Mouse (Mus musculus) layer of hippocampus, adult 9-10 months (tissue): ENCODE data around the gene Cela2a.
"Not testable (repeated sequence)": the region's sequence is repeated elsewhere in the genome, so short reads cannot be mapped to it uniquely, and the experiment has no call there.

Experiments
- DNase-seq: peaks from one replicate; pipeline ENCODE4 v3.0.0; 2022; ENCODE audit warnings: low spot score

Gene Cela2a

GRCm38 (mm10) chr4:141796954-141797353, 29.0 kb downstream of the Cela2a start:
- DNase-seq: no peak

- no peak for DNase-seq
Measured at GRCm38 (mm10) chr4:141796356-141796755, 29.6 kb downstream of the Cela2a start.

DNA sequence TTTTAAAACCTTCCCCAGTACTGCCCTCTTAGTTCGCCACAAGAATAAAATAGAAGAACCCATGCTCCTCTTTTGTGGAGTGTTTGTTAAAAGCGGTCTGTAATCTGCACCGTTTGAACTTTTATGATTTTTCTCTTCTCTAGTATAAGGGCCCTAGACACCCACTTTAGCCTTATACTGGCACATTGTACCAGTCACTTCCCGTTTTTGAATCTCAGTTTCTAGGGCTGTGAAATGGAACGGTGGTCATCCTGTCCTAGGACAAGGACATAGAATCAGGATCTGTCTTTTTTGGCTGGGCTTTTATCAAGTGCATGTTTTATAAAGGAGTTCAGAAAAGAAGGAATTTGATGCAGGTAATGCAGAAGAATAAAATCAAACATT, 31.8 kb downstream of the Cela2a start:
- no peak for DNase-seq

DNA sequence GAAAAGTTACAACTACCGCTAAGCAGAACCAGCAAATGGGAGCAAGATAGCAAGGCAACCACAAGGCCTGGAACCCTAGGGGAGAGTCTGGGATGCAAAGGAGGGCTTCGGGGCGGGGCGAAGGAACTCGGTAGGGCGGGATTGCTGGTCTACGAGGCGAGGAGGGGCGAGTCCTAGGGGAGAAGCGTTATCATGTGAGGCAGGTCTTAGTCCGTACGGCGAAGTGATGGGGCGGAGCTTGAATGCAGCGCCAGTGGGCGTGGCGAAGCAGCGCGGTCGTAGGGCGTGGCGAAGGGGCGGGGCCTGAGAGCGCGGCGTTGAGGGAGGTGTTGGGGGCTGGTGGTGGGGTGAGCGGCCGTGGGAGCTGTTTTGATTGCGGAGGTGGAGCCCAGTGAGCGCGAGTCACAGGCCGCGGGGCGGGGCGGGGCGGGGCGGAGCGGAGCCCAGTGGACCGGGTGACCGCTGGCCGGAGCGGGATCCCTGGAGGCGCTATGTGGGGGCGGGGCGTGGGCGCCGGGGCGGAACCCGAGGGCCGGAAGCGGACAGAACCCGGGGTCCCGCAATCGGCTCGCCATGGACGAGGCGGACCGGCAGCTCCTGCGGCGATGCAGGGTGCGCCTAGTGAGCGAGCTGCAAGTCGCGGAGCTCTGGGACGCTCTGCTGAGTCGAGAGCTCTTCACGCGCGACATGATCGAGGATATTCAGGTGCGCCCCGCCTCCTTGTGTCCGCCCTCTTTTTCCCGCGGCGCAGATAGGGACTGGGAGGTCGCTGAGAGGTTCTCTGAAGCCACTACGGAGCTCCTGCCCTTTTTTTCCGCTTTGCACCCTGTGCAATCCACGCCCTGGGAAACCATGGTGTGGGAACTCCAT, 32.4 kb downstream of the Cela2a start, which contains the start of gene Casp9:
Gene Casp9, plus strand, starts transcription at position 331 of the 870 bp plus-strand sequence.
- DNase-seq: peak; percentile 91

- no peak for DNase-seq
Measured at GRCm38 (mm10) chr4:141792554-141793281, 33.2 kb downstream of the Cela2a start.

- DNase-seq: no peak
Measured at GRCm38 (mm10) chr4:141791951-141792350, 34.0 kb downstream of the Cela2a start.

- DNase-seq: no peak
Measured at GRCm38 (mm10) chr4:141791486-141791885, 34.5 kb downstream of the Cela2a start.

DNA sequence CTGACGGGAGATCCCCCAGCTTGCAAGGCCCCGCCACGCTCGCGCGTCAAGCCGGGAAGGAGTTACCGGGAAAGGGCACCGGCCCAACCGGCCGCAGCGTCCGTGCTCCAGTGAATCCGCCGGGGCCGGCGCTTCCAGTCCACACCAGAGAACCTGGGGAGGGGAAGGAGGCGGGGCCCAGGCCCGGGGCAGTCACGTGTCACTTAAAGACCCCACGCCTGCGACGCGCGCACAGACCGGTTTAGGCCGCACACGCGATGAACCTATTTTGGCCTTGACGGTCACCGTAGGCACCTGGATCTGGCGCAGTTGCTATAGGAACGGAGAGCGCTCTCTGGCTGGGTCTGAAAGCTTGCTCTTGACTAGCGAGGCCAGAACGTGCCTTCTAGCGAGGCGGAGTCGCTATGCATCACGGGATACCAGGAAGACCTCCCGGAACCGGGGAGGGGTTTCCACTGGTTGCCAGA, 35.4 kb downstream of the Cela2a start, which contains the start of gene Dnajc16:
Gene Dnajc16, minus strand, starts transcription at position 408 of the 467 bp plus-strand sequence.
- peak; percentile 93 for DNase-seq

DNA sequence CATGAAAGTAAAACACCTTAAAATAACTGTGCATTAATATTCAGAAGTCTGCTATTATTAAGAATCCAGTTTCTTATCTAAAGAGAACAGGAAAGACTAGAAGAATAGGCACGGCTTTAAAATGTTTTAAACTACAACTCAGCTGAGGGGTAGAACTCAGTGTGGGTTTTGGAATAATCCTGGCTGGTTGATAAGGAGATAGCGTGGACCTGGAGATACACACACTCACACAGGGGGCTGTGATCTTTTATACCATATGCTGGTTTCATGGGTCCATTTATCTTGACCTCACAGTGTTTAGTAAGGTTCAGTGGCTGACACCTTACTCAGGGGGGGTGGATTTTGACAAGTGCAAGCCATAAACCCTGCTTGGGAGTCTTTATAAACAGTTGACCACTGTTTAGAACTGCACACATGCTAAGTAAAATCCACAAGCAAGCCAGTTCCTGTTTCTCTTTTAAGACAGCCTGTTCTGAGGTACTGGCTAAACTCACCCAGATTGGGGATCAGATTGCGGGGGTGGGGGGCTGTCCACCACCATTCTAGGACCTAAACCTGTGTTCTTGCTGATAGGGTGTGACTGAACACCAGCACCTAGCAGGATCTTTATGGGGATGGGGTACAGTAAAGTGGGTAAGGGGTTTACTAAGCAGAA, 36.3 kb downstream of the Cela2a start:
- no peak for DNase-seq

DNA sequence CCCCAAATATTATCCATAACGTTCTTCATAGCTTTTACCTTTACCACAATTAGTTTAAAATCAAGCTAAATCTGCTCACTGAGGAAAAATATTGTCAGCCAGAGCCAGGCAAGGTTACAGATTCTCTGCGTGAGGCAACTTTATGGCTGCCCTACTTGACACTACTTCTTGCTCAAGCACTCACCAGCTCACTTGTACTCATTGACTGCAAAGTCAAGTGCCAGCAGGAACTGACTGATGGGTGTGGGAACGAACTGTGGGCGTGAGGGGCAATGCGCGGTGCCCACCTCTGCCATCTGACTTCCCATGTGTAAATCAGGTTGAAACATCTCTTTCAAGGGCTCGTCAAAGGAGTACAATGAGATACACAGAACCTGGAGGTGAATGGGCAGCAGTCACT, 38.5 kb downstream of the Cela2a start:
- DNase-seq: no peak

GRCm38 (mm10) chr4:141787046-141787445, 38.9 kb downstream of the Cela2a start:
- DNase-seq: no peak

DNA sequence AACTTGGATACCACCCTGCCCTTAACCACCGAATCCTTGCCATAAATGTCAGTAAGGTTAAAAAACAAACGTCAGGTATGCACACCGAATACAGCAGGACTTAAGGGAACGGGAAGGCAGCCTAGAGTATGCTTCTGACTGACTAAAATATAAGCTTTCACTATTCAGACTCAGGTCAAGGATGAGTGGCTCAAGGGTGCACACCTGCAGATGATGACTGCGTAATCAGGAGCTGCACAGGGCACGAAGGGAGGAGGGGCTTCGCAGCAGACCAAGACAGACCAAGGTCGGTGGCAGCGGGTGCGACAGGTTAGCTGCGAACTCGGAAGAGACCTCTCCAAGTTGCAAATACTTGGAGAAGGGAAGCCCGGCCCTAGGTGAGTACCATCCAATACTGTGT, 39.8 kb downstream of the Cela2a start:
- DNase-seq: no peak

- no peak for DNase-seq
Measured at GRCm38 (mm10) chr4:141784835-141785234, 41.1 kb downstream of the Cela2a start.

GRCm38 (mm10) chr4:141781201-141781985, 44.6 kb downstream of the Cela2a start:
- no peak for DNase-seq

DNA sequence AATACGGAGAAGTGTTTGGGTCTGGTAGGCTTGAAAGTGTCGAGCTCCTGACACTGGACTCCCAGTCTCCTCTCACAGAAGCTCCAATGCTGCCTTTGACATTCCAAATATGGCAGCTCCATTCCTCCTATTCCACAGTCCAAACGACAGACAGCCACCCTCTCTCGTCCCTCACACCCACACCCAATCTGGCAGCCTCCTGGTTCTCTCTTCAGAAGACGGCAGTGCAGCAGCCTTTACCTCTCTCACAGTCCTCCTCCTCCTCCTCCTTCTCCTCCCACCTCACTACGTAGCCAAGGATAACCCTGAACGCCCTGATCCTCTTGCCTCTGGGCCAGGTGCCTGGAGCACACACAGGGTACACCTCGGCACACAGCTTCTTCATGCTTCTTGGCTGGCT, 46.1 kb downstream of the Cela2a start:
- no peak for DNase-seq

DNA sequence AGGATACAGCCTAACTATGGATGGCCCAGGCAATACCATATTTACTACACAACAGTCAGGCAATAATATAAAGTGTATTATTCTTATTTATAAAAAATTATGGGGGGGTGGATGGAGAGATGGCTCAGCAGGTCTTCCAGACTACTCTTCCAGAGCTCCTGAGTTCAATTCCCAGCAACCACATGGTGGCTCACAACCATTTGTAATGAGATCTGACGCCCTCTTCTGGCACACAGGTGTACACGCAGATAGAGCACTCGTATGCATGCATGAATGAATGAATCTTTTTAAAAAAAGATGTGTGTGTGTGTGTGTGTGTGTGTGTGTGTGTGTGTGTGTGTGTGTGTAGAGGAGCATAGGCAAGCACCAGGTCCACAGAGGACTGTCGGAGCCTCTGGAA, 52.9 kb downstream of the Cela2a start:
- DNase-seq: not testable (repeated sequence)

DNA sequence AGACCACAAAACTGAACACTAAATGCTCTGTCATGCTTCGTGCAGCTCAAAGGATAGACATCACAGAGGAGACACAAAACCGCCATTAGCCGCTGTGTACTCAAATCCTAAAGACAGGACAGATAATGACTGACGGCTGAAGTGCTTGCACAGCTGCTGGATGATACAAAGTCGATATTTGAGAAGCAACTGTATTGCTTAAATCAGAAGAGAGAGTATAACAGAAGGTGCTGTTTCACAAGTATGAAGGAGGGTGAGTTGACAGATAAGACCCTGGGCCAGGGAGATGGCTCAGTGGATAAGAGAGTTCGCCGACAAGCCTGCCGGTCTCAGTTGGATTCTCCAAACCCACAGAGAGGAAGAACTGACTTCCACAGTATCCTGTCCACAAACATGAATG, 54.1 kb downstream of the Cela2a start:
- DNase-seq: no peak

DNA sequence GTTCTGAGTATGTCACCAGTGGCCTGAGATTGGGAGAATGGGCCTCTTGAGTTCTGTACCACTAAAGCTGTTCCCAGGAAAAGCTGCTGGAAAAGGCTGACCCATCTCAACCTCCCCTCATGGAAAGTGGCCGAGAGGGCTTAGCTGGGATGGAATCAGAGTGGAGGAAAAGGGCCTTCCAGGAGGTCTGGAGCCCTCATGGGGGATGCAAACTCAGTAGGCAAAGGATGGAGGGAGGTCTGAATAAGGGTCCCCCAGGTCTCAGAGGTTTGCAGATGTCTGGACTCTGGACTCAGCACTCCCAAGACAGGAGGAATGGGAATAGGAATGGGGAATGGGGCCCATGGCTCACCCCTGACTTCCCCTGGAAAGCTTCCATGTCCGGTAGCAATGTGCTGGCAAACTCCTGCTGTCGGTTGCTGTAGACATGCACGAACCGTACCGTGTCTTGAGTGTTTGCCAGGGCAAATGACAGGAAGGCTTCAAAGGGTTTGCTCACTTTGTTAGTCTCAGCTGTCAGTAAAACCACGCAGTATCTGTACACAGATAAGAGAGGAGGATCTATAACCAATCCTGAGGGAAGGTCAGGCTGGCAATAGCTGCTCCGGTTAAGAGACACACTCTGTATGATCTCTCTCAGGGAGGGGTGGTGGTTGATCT, 56.3 kb downstream of the Cela2a start:
- DNase-seq: no peak

- DNase-seq: no peak
Measured at GRCm38 (mm10) chr4:141767353-141768036, 58.5 kb downstream of the Cela2a start.

GRCm38 (mm10) chr4:141766668-141767352, 59.1 kb downstream of the Cela2a start:
- no peak for DNase-seq
